Mouse (Mus musculus): ENCODE results near the gene Mum1. TPM values are rescaled to one million over a fixed set of nuclear protein-coding genes. Genes with fewer than 3 reads are reported as not detected.

The Mum1 gene
- polyA plus RNA-seq (2017; shearing (Covaris generic)): 10 to 100 TPM; 73.3 to 96.9 TPM

DNA sequence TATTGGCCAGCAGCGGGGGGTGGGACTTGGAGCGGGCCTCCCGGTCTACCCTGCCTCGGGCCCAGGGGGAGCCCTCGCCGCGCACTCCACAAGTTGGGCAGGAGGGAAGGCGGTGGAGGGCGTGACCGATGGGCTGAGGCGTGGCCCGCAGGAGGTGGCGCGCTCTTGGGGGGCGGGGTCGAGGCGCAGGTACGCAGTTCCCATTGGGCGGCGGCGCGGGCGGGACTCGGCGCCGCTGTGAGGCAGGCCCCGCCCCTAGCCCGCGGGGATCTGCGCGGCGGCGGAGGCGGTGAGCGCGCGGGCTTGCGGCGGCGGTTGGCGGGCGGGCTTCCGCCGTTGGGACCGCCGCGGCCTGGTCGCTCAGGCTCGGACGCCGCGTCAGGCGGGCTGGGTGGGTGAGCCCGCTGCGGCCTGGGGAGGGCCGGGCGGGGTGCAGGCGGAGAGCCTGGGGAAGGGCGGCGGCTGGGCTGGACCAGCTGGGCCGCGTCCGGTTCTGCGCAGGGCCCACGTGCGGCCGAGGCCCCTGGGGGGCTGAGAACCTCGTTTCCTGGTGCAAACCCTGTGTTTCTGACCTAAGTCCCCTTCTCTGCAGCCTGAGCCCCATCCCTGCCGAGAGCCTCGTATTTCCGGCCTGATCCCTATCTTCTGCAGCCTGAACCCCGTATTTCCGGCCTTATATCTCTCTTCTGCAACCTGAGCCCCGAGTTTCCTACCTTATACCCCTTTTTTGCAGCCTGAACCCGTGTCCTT lies at the start of gene Mum1:
TSS of gene Mum1 (plus strand) at position 19 of the 750 bp plus-strand sequence.
- peak; percentile 97 for ATAC-seq

GRCm38 (mm10) chr10:80177441-80178279 lies 48.6 kb upstream of the Mum1 start:
- ATAC-seq: no peak

- ATAC-seq: peak; percentile 23
These were observed 46.9 kb upstream of the Mum1 start, which contains the start of gene Efna2 for GRCm38 (mm10) chr10:80179068-80180051. Gene Efna2, plus strand, starts transcription at chr10:80179482.

GRCm38 (mm10) chr10:80180288-80180687 lies 45.9 kb upstream of the Mum1 start:
- no peak for ATAC-seq

DNA sequence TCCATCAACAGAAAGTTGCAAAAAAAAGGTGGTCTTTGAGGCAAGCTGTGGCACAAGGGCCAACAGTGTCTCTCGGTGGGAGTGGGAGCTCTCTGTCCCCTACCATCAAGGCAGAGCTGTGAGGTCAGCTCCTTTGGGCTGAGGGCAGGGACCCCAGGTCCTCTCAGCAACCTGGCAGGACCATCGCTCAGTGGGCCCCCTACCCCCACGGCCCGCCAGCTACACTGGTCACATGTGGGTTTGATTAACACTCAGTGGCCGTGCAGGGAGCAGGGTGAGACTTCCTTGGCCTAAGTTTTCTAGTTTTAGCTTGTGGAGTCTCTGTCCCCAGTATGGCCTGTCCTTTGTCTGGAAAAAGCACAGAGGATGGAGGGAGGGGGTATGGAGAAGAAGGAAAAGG lies 45.4 kb upstream of the Mum1 start:
- ATAC-seq: no peak

DNA sequence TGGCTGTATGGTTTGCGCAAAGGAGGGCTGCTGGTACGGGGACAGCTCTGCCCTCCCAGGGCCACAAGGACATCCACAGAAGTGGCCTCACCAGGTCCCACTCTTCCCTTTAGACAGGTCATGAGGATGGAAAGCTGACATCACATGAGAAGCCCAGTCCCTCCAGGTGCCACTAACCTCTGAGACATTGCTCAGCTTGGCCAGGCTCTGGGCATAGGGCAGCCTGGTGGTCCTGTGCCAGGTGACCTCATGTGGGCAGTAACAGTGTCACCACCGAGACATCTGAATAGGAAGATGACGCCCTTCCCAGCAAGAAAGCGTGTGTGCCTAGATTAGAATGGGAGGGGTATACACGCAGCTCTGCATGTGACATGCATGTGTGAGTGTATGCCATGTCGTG lies 43.7 kb upstream of the Mum1 start:
- no peak for ATAC-seq

DNA sequence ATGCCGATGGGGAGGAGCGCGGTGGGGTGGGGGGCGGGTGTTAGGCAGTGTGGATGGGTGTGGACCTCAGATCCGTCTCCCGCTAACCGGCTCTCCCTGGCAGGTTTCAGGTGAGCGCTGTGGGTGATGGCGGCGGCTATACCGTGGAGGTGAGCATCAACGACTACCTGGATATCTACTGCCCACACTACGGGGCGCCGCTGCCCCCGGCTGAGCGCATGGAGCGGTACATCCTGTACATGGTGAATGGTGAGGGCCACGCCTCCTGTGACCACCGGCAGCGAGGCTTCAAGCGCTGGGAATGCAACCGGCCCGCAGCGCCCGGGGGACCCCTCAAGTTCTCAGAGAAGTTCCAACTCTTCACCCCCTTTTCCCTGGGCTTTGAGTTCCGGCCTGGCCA lies 39.6 kb upstream of the Mum1 start:
- ATAC-seq: no peak

DNA sequence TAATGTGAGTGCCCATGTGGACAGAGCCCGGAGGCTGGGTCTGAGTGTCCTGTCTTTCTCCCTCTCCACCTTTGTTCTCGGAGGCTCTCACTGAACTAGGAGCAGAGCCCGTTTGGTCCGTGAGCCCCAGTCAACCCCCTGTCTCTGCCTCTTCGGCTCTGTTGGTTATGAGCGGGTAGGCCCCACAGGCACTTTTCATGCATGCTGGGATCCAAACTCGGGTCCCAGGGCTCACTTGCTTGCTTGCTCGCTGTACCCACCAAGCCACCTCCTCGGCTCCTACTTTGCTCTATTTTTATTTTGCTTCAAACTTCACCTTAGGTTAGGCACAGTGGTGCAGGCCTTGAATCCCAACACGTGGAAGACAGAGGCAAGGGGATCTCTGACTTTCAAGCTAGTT lies 38.5 kb upstream of the Mum1 start:
- ATAC-seq: no peak

DNA sequence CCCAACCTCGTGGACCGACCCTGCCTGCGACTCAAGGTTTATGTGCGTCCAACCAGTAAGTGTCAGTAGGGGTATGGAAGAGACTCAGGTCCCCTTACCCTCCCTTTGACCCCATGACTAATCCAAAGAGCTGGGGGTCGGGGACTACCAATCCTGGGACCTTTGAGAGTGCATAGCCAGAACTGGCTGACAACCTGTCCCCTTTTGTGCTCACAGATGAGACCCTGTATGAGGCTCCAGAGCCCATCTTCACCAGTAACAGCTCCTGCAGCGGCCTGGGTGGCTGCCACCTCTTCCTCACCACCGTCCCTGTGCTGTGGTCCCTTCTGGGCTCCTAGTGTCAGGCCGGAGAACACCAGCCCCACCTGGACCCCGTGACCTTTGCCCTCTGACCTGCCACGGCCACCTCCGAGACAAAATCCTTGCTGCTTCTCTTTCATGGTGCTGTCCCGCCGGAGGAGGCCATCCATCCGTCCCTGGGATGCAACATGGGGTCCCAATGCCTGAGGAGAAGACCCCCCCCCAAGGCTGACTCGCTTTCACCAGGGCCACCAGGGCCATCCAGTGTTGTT lies 37.7 kb upstream of the Mum1 start:
- no peak for ATAC-seq

DNA sequence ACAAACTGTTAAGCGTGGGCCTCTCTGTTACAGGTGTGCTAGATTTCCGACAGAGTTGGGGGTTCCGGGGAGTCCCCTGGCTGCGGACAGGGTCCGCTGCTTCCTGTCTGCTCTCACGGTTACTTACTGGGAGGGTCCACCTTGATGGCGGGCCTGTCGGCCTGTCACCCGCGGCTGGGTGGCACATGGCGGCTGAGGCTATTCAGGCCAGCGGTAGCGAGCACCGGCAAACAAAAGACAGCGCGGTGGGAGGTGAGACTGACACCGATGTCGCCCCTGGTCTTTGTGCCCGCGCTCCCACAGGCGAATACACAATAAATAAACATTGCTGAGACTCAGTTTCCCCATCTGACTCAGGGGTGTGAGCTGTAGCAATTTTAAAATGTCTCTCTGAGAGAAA lies 36.2 kb upstream of the Mum1 start:
- no peak for ATAC-seq

DNA sequence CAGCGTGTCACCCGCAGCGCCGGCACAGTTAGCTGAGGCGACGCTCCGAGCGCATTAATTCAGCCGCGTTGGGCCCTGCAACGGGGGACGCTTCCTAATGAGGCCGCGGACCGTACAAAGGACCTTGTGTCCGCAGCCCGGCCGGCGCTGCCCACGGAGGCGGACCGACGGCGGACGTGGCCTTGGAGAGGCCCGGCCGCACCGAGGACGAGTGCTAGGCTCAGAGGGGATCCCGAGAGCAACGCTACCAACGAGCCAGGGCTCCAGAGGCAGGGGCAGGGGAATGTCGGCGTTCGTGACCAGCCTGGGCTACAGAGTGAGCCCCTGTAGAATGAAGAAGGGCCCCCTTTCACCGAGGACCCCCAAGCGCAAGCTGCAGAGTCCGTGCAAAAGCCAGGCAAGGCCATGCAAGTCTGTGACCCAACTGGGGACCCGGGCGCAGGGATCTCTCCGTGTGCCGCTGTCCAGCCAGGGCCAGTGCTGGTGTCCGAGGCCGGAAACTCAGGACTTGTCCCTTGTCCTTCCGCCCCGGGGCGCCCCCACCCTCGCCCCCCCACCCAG lies 35.7 kb upstream of the Mum1 start:
- ATAC-seq: no peak

- ATAC-seq: no peak
These were observed 32.3 kb upstream of the Mum1 start for GRCm38 (mm10) chr10:80193976-80194375.

- no peak for ATAC-seq
These were observed 31.8 kb upstream of the Mum1 start for GRCm38 (mm10) chr10:80194441-80194840.

GRCm38 (mm10) chr10:80196167-80196566 lies 30.1 kb upstream of the Mum1 start:
- ATAC-seq: no peak

DNA sequence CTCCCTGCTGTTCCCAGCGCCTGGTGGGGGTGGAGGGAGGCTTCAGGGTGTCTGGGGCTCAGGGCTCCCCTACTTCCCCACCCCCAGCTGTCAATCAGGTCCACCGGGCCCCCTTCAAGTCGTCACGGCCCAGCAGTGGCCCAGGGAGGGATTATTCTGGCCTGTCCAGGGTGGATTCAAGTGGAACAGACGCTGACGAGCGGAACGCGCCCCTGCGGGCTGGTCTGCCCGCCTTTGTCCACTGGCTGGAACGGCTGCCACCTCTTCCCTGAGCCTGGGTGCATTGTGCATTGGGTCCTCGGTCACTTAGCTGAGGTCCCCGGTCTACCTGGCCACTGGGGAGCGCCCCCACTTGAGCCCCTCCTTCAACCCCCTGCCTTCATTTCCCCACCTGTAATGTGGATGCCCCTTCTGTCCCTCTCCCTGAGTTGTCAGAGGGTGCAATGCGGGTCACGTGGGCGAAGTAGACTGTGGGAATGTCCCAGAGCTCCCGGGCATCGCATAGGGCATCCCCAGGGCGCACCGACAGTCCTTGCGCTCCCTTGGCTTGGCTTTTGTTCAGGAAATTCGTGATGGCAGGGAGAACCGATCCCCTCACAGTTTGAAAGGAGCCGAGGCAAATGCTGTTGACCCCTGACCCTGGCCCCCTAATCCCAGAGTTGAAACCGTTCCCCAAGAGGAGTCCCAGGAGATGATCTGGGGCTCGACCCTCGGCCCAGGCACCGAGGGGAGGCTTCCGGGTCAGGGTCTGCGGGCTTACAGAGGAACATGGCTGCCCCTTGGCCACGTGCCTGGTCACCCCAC lies 29.3 kb upstream of the Mum1 start:
- no peak for ATAC-seq

DNA sequence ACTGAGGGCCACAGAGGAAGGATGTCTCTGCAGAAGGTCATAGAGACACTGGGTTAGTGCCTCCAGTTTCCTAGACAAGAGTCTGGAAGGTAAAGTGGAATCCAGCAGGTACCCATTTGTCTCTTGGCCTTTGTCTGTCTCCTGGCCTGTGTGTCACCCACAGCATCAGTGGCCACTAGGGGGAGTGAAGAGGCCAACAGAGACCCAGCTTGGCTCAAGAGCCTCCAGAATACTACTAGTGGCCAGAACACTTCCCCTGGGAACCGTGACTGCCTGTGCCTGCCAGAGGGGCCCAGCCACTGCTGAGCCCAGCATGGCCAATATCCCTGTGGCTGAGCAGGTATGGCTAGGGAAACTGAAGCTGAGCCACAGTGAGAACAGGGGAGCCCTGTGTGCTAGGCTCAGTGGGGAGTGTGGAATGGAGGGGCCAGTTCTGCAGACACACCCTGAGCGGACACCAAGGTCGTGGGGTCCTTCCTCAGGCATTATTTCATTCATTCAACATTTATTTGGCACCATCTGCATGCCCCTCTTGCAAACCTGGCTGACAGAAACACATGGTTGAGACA lies 26.7 kb upstream of the Mum1 start:
- peak; percentile 56 for ATAC-seq

- ATAC-seq: no peak
These were observed 25.7 kb upstream of the Mum1 start for GRCm38 (mm10) chr10:80200485-80200884.

DNA sequence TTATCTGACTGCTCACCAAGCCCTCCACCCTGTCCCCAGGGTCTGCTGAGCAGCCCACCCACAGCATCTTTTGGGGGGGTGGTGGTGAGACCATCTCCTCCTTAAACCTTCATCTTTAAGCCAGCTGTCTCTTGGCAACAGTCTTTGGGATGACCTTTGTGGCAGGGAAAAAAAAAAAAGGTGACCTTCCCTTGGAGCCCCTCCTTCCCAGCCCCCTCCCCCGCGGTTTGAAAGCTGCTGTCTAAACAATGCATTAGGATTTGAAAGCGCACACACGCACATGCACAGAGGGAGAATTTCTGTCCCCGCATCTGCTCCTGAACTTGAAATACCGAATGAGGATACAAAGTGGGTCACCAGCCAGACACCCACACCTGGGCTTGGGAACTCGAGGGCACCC lies 22.2 kb upstream of the Mum1 start:
- no peak for ATAC-seq

GRCm38 (mm10) chr10:80207201-80207600 lies 19.0 kb upstream of the Mum1 start:
- ATAC-seq: no peak

- ATAC-seq: no peak
These were observed 18.6 kb upstream of the Mum1 start for GRCm38 (mm10) chr10:80207676-80208075.

- ATAC-seq: no peak
These were observed 18.0 kb upstream of the Mum1 start for GRCm38 (mm10) chr10:80208248-80208647.
